In genomic region chr13:112464626-112465287, GRCm38 (mm10) we compare ENCODE assay signal across 7 mouse cellular contexts. TPM values are rescaled to one million over a fixed set of nuclear protein-coding genes. Genes with fewer than 3 reads are reported as not detected.
DNase-seq lines count a peak whose midpoint lies in the region; TF ChIP-seq lines count a peak whose summit lies in the region.

No protein-coding gene starts in this region.

- H3K79me2 ChIP-seq in CH12.LX (replicated peaks; ENCODE audit: control insufficient read depth, extremely low read depth, insufficient read depth, poor library complexity, severe bottlenecking) (peaks cover 29% of the 10 kb centered on the region), macrophage (ENCODE audit: inconsistent target) (peaks cover 68% of the 10 kb centered on the region)
- peaks cover 4% of the 10 kb centered on the region for H3K79me2 ChIP-seq in heart, adult 2 months (replicated peaks; ENCODE audit: control insufficient read depth, insufficient read depth, low read length)

- WGBS in heart, adult 2 months: under 1% methylated on average over 18 of the region's 18 CpGs
- WGBS in macrophage (ENCODE audit: missing documents): 3% methylated on average over 18 of the region's 18 CpGs

- TF ChIP-seq POLR2A in CH12.LX (IDR thresholded peaks at IDR 0.05; ENCODE audit: low read depth, low read length): no peak
- TF ChIP-seq POLR2A in heart, adult 2 months (IDR thresholded peaks at IDR 0.05; ENCODE audit: insufficient read depth, low read depth, low read length): no peak

- H3K4me3 ChIP-seq in CH12.LX (replicated peaks in 1 of 3; ENCODE audit: low read depth in 2 of 3, low read length in 2 of 3, poor library complexity in 1 of 3) (peak overlapping the region; percentile 84 to 93 (median 87)), macrophage (ENCODE audit: inconsistent target) (peak overlapping the region; percentile 85)
- H3K4me3 ChIP-seq in heart, adult 2 months: peak overlapping the region; percentile 85

- H3K4me2 ChIP-seq in CH12.LX (ENCODE audit: insufficient read depth, low read depth, poor library complexity, severe bottlenecking): peak overlapping the region; percentile 96

- peak overlapping the region; percentile 67 for H3K9ac ChIP-seq in CH12.LX (ENCODE audit: insufficient read depth, low read depth)
- H3K9ac ChIP-seq in heart, adult 2 months (ENCODE audit: low read depth, low read length): peak overlapping the region; percentile 83

- H3K27ac ChIP-seq in CH12.LX (ENCODE audit: insufficient read depth, low read depth) (no peak overlapping the region), macrophage (peak overlapping the region; percentile 80)
- H3K27ac ChIP-seq in heart, adult 2 months: peak overlapping the region; percentile 99

- TF ChIP-seq RAD21 in CH12.LX (IDR thresholded peaks at IDR 0.05; ENCODE audit: low read depth, low read length): no peak

- intact Hi-C loops in heart, adult 2 months (cut with DNase I): loop anchor here (2.0 to 10.0 kb wide), 3 partner anchors 56 to 972 kb away; partner anchors contain the start of genes Gpbp1 and Map3k1

- DNase-seq in CH12.LX (ENCODE audit: extremely low read depth) (no peak), NIH3T3 (ENCODE audit: low read depth) (peak; percentile 50)
- peak in 1 of 2 experiments; percentile 20 for DNase-seq in heart, adult 2 months
- DNase-seq in kidney, adult 9 months: peak; percentile 57
- no peak for DNase-seq in frontal cortex, postnatal 25 days (ENCODE audit: low spot score in 2 of 2)
- no peak for DNase-seq in frontal cortex, postnatal 14 days (ENCODE audit: low spot score in 2 of 2)

- dilution Hi-C loops in CH12.LX (cut with MboI; ENCODE audit: extremely low pct_ligation_motif_present, extremely low pct_unique_long_range_greater_than_20kb, low sequenced_read_pairs): no loop called here

- no peak for TF ChIP-seq CTCF in CH12.LX (conservative IDR thresholded peaks at IDR 0.05 in 1 of 2, IDR thresholded peaks at IDR 0.05 in 1 of 2; ENCODE audit: low read depth in 2 of 2, low read length in 2 of 2)
- TF ChIP-seq CTCF in heart, adult 2 months (IDR thresholded peaks at IDR 0.05): no peak

- H3K9me3 ChIP-seq in CH12.LX (replicated peaks; ENCODE audit: low read length): no peaks in the 10 kb centered on the region

- in situ Hi-C loops in CH12.LX (cut with MboI; ENCODE audit: low pct_ligation_motif_present, low pct_unique_long_range_greater_than_20kb, low sequenced_read_pairs): no loop called here

- H3K27me3 ChIP-seq in CH12.LX (replicated peaks): peaks cover 2% of the 10 kb centered on the region
- H3K27me3 ChIP-seq in heart, adult 2 months (ENCODE audit: control insufficient read depth, insufficient read depth, low read length): no peaks in the 10 kb centered on the region

- H3K4me1 ChIP-seq in CH12.LX (ENCODE audit: control insufficient read depth in 1 of 2, insufficient read depth in 2 of 2): peaks cover 8 to 30% of the 10 kb centered on the region in 2 experiments; a peak in 3 of 4 replicates
- peaks cover 12% of the 10 kb centered on the region for H3K4me1 ChIP-seq in heart, adult 2 months (ENCODE audit: control insufficient read depth, insufficient read depth, low read length)

- H3K36me3 ChIP-seq in CH12.LX (replicated peaks in 1 of 2; ENCODE audit: control insufficient read depth in 1 of 2, insufficient read depth in 1 of 2, low read length in 1 of 2) (peaks cover 0 to 6% of the 10 kb centered on the region in 2 experiments), macrophage (ENCODE audit: inconsistent target) (no peaks in the 10 kb centered on the region)
- peaks cover 6% of the 10 kb centered on the region for H3K36me3 ChIP-seq in heart, adult 2 months (ENCODE audit: control insufficient read depth, insufficient read depth, low read length)

- no peak for TF ChIP-seq EP300 in CH12.LX (IDR thresholded peaks at IDR 0.05; ENCODE audit: low read length)
- TF ChIP-seq EP300 in heart, adult 2 months (IDR thresholded peaks at IDR 0.05; ENCODE audit: insufficient read depth, low read depth, low read length): no peak

TF ChIP-seq in CH12.LX, 34 proteins besides CTCF, POLR2A, EP300 and RAD21:
- no peak for TF ChIP-seq ELF1 (IDR thresholded peaks at IDR 0.05; ENCODE audit: low read depth, low read length)

RNA-seq across cellular contexts. Expression of gene Il6st, which starts 0.9 kb away (rescaled TPM):
- total RNA-seq in CH12.LX (2012; rRNA removed) (6.5 and 7.6 TPM in 2 replicates), CH12.LX (2014; rRNA removed) (3.5 and 3.8 TPM in 2 replicates)
- polyA plus RNA-seq in CH12.LX (2012; ENCODE audit: insufficient read length, low read depth) (5.7 and 6.3 TPM in 2 replicates), macrophage (2018) (46.9 to 79.6 TPM (median 56.2 TPM) in 3 replicates)
- total RNA-seq in heart, adult 2 months (2021): 100 to 1,000 TPM; 204 to 256 TPM
- 39.0 and 62.8 TPM in 2 replicates for polyA plus RNA-seq in heart, adult 2 months (2012; rRNA removed)
- total RNA-seq in macrophage (2018; cell fraction: chromatin; rRNA removed): 100 to 1,000 TPM in 14 of 26 experiments, 10 to 100 TPM in 12; 29.1 to 243 (median 108) TPM
- 100 to 1,000 TPM in 6 of 26 experiments, 10 to 100 TPM in 20; 31.2 to 143 (median 63.6) TPM for total RNA-seq in macrophage (2018; cell fraction: cytosol; rRNA removed)
- total RNA-seq in macrophage (2018; cell fraction: nucleus; rRNA removed): 100 to 1,000 TPM in 17 of 26 experiments, 10 to 100 TPM in 9; 64.8 to 221 (median 131) TPM

Comparison
In these comparisons a context has a peak if more than half of its experiments do, and no peak if none do; other contexts are left out.
1. DNase-seq: peak in NIH3T3 (single experiment) and kidney, adult 9 months (single experiment); none in CH12.LX (single experiment), frontal cortex, postnatal 25 days (0 of 2) and frontal cortex, postnatal 14 days (0 of 2).
2. Peak in every context shown above with its lines, with median percentiles within 50 percentile points of each other: H3K4me3 ChIP-seq.